Mouse (Mus musculus): ENCODE results near the gene Ankrd16. TPM values are rescaled to one million over a fixed set of nuclear protein-coding genes. Genes with fewer than 3 reads are reported as not detected.

Ankrd16 gene
- polyA plus RNA-seq (2012; rRNA removed; ENCODE audit: low replicate concordance), result 29.6 and 31.0 TPM in 2 replicates

GRCm38 (mm10) chr2:11777091-11778068 lies at the start of gene Ankrd16, which contains the start of gene Fbh1:
Gene Ankrd16, plus strand, starts transcription at chr2:11777876.
Gene Fbh1, minus strand, starts transcription at chr2:11777582.

Other genes with a start within 250 kb of the Ankrd16 start
- 3.7 and 15.7 TPM in 2 replicates for gene Pfkfb3, start 223.8 kb upstream of the Ankrd16 start, polyA plus RNA-seq (2012; rRNA removed; ENCODE audit: low replicate concordance)
- gene Rbm17, start 173.7 kb upstream of the Ankrd16 start, polyA plus RNA-seq (2012; rRNA removed; ENCODE audit: low replicate concordance), result 10.2 and 14.3 TPM in 2 replicates
- gene Gm17490, start 151.6 kb upstream of the Ankrd16 start, polyA plus RNA-seq (2012; rRNA removed; ENCODE audit: low replicate concordance), result not detected in 2 replicates
- 0.02 and 0.14 TPM in 2 replicates for gene Il2ra, start 135.1 kb upstream of the Ankrd16 start, polyA plus RNA-seq (2012; rRNA removed; ENCODE audit: low replicate concordance)
- gene Il15ra, start 72.6 kb upstream of the Ankrd16 start, polyA plus RNA-seq (2012; rRNA removed; ENCODE audit: low replicate concordance), result 23.5 and 34.5 TPM in 2 replicates
- gene Fbh1, start 294 bp upstream of the Ankrd16 start, polyA plus RNA-seq (2012; rRNA removed; ENCODE audit: low replicate concordance), result 16.7 and 30.7 TPM in 2 replicates